Mouse (Mus musculus): ENCODE data around the gene Sulf2. TPM values are rescaled to one million over a fixed set of nuclear protein-coding genes. Genes with fewer than 3 reads are reported as not detected.

Gene Sulf2
- polyA plus RNA-seq, 1 experiment: 11.3 TPM

DNA sequence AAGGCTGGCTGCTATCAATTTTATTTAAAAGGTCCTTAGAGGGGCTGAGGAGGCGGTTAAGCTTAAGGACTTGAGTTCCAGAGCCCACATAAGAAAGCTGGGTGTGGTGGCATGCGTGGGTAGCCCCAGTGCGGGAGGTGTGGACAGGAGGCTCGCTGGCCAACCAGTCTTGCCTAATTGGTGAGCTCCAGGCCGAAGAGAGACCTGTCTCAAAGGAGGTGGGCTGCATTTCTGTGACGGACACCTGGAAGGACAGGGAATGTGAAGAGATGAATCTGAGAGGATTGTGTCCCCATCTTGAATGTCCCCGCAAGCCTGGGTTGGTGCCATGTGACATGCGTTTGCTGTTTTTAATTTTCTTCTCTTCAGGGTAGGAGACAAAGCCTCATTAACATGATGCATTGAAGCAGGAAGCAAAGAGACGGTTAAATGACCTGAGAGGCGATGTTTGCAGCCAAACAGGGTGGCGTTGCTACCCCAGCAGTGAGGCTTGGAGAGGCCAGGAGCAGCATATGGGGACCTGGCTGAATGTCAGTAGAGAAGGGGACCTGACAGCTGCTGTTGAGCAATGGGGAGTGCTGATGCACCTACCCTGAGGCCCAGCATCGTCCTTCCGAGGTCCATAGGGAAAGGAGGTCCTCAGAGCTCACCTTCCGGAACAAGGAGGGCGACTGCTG, 26.7 kb upstream of the Sulf2 start:
- 82% methylated on average over 15 of the region's 15 CpGs for WGBS
- Histone ChIP-seq H3K4me1 (ENCODE audit: control insufficient read depth, insufficient read depth, low read length) (peaks cover 1% of the 10 kb centered on the region), H3K27ac (ENCODE audit: control insufficient read depth, insufficient read depth, low read depth, low read length, poor library complexity) (peak overlapping the region; percentile 55; the same call in 1 of the 2 replicates), H3K4me3 (replicated peaks; ENCODE audit: control insufficient read depth, low read depth, low read length) (no peak overlapping the region)
- TF ChIP-seq POLR2A (IDR thresholded peaks at IDR 0.05; ENCODE audit: borderline replicate concordance, control insufficient read depth, low read depth, low read length): no peak
- TF ChIP-seq CTCF (IDR thresholded peaks at IDR 0.05; ENCODE audit: control insufficient read depth, insufficient read depth, low read length): no peak

DNA sequence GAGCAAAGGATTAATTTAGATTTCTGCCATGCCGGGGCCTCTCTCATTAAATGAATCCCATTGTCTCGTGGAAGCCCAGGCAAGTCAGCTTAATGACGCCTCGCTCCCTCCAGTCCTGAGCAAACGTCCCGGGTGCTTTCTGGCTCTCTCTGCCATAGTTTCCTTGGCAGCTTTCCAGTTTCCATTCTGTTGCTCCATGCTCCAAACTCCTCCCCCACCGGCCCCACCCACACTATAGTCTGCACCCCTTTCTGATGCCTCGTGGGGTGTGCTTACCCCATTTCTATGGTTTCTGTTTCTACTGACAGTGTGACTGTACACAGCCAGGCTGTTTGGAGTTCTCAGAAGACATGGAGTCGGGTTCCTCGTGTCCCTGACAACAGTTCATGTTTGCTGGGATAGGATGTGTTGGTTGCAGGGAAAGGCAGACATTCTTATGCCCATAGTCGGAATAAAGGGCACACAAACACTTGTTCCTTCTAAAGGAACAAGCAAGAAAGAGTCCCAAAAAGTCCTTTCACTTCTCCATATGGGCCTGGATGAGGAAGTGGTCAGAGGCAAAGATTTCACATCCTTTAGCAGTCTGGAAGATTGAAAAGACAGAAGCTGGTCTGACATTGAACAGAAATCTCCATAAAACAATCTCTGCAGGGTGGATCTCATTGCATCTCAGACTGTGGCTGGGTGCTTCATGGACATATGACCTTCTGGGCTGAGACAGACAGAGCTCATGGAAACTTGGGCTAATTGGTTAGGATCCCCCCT, 25.5 kb upstream of the Sulf2 start:
- 28% methylated on average over 11 of the region's 11 CpGs for WGBS
- Histone ChIP-seq H3K27ac (ENCODE audit: control insufficient read depth, insufficient read depth, low read depth, low read length, poor library complexity) (peak overlapping the region; percentile 85), H3K4me3 (replicated peaks; ENCODE audit: control insufficient read depth, low read depth, low read length) (no peak overlapping the region), H3K4me1 (ENCODE audit: control insufficient read depth, insufficient read depth, low read length) (peaks cover 1% of the 10 kb centered on the region)
- TF ChIP-seq CTCF (IDR thresholded peaks at IDR 0.05; ENCODE audit: control insufficient read depth, insufficient read depth, low read length): no peak
- no peak for TF ChIP-seq POLR2A (IDR thresholded peaks at IDR 0.05; ENCODE audit: borderline replicate concordance, control insufficient read depth, low read depth, low read length)

DNA sequence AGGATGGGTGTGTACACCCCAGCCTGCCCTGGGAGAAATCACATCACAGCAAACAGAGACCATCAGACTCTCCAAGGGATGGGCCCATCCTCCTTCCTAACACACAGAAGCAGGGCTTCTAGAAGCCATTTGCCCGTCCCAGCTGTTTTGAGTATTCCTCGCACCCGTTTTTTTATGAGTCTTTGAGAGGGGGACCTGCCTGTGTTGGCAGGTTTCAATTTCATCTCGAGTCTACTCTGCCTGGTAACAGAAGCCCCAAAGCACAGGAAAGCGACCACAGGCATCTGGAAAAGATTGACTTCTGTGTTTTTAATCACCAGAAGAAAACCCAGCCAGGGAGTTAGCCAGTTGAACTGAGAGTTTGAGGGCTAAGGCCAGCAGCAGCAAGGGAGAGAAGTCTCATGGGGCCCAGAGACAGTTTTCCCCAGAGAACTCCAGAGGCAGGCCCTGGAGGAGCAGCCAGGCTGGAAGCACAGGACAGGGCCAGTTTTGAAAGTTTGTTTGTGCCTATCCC, 24.7 kb upstream of the Sulf2 start:
- TF ChIP-seq CTCF (IDR thresholded peaks at IDR 0.05; ENCODE audit: control insufficient read depth, insufficient read depth, low read length): no peak
- TF ChIP-seq POLR2A (IDR thresholded peaks at IDR 0.05; ENCODE audit: borderline replicate concordance, control insufficient read depth, low read depth, low read length): no peak
- H3K4me3 ChIP-seq (replicated peaks; ENCODE audit: control insufficient read depth, low read depth, low read length): no peak overlapping the region
- H3K4me1 ChIP-seq (ENCODE audit: control insufficient read depth, insufficient read depth, low read length): peaks cover 1% of the 10 kb centered on the region
- peak overlapping the region; percentile 85 for H3K27ac ChIP-seq (ENCODE audit: control insufficient read depth, insufficient read depth, low read depth, low read length, poor library complexity)
- WGBS: 48% methylated on average over 5 of the region's 5 CpGs

DNA sequence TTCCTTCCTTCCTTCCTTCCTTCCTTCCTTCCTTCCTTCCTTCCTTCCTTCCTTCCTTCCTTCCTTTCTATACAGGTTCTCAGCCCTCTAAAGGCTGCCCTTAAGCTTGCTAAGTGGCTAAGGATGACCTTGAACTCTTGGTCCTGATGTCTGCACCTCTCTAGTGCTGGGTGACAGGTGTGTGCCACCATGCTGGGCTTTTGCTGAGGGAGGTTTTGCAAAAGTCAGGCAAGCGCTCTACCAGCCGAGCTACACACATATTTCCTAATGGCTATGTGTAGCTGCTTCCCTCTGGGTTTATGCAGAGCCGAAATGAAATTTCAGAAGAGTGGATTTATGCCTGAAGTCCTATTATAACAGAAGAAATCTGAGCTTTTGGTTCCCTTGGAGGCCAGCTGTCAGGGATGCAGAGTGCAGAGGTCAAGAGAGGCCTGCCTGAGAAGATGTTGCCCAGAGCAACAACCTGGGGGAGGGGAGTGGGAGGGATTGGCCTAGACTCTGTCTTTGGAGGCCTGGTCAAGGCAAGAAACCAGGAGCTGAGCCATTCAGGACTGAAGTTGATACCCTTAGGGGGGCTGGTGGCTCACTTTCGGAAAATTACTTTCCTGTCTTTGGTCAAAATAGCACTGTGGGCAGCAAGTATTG, 24.1 kb upstream of the Sulf2 start:
- 64% methylated on average over 4 of the region's 4 CpGs for WGBS
- Histone ChIP-seq H3K27ac (ENCODE audit: control insufficient read depth, insufficient read depth, low read depth, low read length, poor library complexity) (peak overlapping the region; percentile 85; the same call in 1 of the 2 replicates), H3K4me1 (ENCODE audit: control insufficient read depth, insufficient read depth, low read length) (peaks cover 1% of the 10 kb centered on the region), H3K4me3 (replicated peaks; ENCODE audit: control insufficient read depth, low read depth, low read length) (no peak overlapping the region)
- TF ChIP-seq CTCF (IDR thresholded peaks at IDR 0.05; ENCODE audit: control insufficient read depth, insufficient read depth, low read length) (no peak), POLR2A (IDR thresholded peaks at IDR 0.05; ENCODE audit: borderline replicate concordance, control insufficient read depth, low read depth, low read length) (no peak)

DNA sequence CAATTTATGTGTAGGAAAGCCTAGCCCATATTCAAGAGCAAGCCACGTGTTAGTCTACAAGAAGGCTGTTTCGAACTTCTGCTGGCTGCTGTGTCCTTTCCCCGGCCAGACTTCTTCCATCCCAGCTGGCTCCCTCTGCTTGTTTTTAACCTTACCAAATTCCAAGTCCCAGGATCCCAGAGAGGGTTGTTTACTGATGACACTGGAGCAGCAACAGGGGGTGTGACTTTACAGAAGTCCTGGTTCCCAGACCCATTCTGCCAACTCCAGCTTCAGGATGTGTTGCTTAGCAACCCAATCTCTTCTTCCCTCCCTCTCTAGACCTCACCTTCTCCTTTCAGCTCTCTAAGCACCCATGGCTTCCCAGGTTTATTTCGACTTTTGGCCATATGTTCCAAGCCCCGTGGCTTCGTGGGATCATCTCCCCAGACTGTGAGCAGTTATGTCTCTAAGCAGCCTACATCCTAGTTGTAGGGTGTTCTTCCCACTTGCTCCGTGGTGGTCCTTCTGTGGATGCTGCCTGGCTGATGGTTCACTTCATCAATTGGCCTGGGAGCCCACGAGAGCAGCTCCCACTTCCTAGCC, 20.2 kb upstream of the Sulf2 start:
- TF ChIP-seq POLR2A (IDR thresholded peaks at IDR 0.05; ENCODE audit: borderline replicate concordance, control insufficient read depth, low read depth, low read length): no peak
- TF ChIP-seq CTCF (IDR thresholded peaks at IDR 0.05; ENCODE audit: control insufficient read depth, insufficient read depth, low read length): no peak
- 61% methylated on average over 8 of the region's 8 CpGs for WGBS
- no peaks in the 10 kb centered on the region; the same call in none of the 2 replicates for H3K4me1 ChIP-seq (ENCODE audit: control insufficient read depth, insufficient read depth, low read length)
- H3K27ac ChIP-seq (ENCODE audit: control insufficient read depth, insufficient read depth, low read depth, low read length, poor library complexity): no peak overlapping the region
- H3K4me3 ChIP-seq (replicated peaks; ENCODE audit: control insufficient read depth, low read depth, low read length): no peak overlapping the region

DNA sequence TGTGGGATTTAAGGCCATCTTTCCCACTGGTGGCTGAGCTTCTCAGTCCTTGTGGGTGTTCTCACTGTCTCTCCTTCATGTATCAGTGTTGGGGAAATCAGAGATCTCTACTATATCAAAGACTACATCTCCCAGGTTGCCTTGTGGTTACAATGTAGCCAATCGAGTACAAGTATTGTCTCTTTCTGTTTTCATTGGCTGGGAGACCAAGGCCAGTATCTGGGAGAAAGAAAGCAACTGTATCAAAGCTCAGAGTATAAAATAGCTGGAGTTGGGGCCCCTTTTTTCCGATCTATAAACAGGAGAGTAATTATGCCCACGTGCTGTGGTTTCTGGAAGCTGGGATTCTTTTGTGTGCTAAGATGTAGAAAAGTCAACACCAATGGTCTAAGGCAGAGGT, 19.7 kb upstream of the Sulf2 start:
- Histone ChIP-seq H3K27ac (ENCODE audit: control insufficient read depth, insufficient read depth, low read depth, low read length, poor library complexity) (no peak overlapping the region), H3K4me1 (ENCODE audit: control insufficient read depth, insufficient read depth, low read length) (no peaks in the 10 kb centered on the region; the same call in 1 of the 2 replicates), H3K4me3 (replicated peaks; ENCODE audit: control insufficient read depth, low read depth, low read length) (no peak overlapping the region)
- TF ChIP-seq POLR2A (IDR thresholded peaks at IDR 0.05; ENCODE audit: borderline replicate concordance, control insufficient read depth, low read depth, low read length) (no peak), CTCF (IDR thresholded peaks at IDR 0.05; ENCODE audit: control insufficient read depth, insufficient read depth, low read length) (no peak)
- WGBS: 36% methylated on average over 3 of the region's 3 CpGs

DNA sequence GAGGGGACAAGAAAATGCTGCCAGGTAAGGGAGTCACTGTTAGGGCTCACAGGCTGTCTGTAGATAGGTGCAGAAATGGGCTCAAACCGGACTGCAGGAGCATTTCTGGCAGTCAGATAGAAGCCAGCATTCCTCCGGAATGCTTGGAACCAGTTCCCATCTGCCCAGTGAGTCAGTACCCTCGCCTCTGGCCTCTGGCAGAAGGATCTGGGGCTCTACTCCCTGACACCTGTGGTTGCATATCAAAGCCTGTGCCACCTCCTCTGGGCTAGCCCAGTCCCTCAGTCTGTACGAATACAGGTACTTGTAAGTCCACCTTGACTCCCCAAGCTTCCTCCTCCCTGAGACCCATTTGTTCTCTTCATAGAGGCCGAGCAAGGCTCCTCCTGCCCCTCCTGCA, 17.7 kb upstream of the Sulf2 start:
- WGBS: 80% methylated on average over 5 of the region's 5 CpGs
- H3K4me3 ChIP-seq (replicated peaks; ENCODE audit: control insufficient read depth, low read depth, low read length): no peak overlapping the region
- H3K4me1 ChIP-seq (ENCODE audit: control insufficient read depth, insufficient read depth, low read length): no peaks in the 10 kb centered on the region; the same call in 1 of the 2 replicates
- H3K27ac ChIP-seq (ENCODE audit: control insufficient read depth, insufficient read depth, low read depth, low read length, poor library complexity): no peak overlapping the region
- TF ChIP-seq CTCF (IDR thresholded peaks at IDR 0.05; ENCODE audit: control insufficient read depth, insufficient read depth, low read length) (no peak), POLR2A (IDR thresholded peaks at IDR 0.05; ENCODE audit: borderline replicate concordance, control insufficient read depth, low read depth, low read length) (no peak)
